Mouse (Mus musculus) midbrain, embryonic 11.5 days (tissue): Measurements from ENCODE around the gene Egln2. TPM values are rescaled to one million over a fixed set of nuclear protein-coding genes. Genes with fewer than 3 reads are reported as not detected.

Experiments
- ATAC-seq: fragments of 200-750 bp; cut with Nextera tagmentation; 2 replicates; pipeline ENCODE4 v1.8.0; 2017; ENCODE audit warnings: moderate TSS enrichment, moderate library complexity; ENCODE audit not compliant: low FRiP score
- DNase-seq: peaks from one replicate; pipeline ENCODE4 v3.0.0; 2015; ENCODE audit warnings: low spot score; ENCODE audit errors: missing footprints
- H3K27ac ChIP-seq: fragments of 300-500 bp; sonication (generic); 2 replicates; pipeline ENCODE4 v1.5.1; 2014; ENCODE audit warnings: low read depth, low read length
- H3K27me3 ChIP-seq: fragments of 300-500 bp; sonication (generic); 2 replicates; pipeline ENCODE4 v1.6.1; 2014; ENCODE audit warnings: mild to moderate bottlenecking, low read length, moderate library complexity, mixed read lengths; ENCODE audit not compliant: control insufficient read depth, insufficient read depth
- H3K36me3 ChIP-seq: fragments of 300-500 bp; sonication (generic); 2 replicates; pipeline ENCODE4 v1.6.1; 2014; ENCODE audit warnings: mild to moderate bottlenecking, low read length, moderate library complexity, mixed read lengths; ENCODE audit not compliant: control insufficient read depth, insufficient read depth
- H3K4me1 ChIP-seq: fragments of 300-500 bp; sonication (generic); 2 replicates; pipeline ENCODE4 v1.6.1; 2014; ENCODE audit warnings: low read length; ENCODE audit not compliant: control insufficient read depth, insufficient read depth
- H3K4me2 ChIP-seq: fragments of 300-500 bp; sonication (generic); 2 replicates; pipeline ENCODE4 v1.6.1; 2014; ENCODE audit warnings: mild to moderate bottlenecking, moderate library complexity
- H3K4me3 ChIP-seq: fragments of 300-500 bp; sonication (generic); 2 replicates; pipeline ENCODE4 v1.5.1; 2014; ENCODE audit warnings: low read depth, low read length
- H3K9ac ChIP-seq: fragments of 300-500 bp; sonication (generic); 2 replicates; pipeline ENCODE4 v1.6.1; 2014; ENCODE audit warnings: low read length
- H3K9me3 ChIP-seq: fragments of 300-500 bp; sonication (generic); 2 replicates; pipeline ENCODE4 v1.6.1; 2016; ENCODE audit warnings: low read length; ENCODE audit not compliant: control insufficient read depth
- WGBS: fragments of 180-500 bp; shearing (Covaris S2); extraction: QIAGEN DNeasy Blood & Tissue Kit; methylation state at CpG from one replicate; pipeline ENCODE4 v1.1.7; 2014; 5-methylcytosine and 5-hydroxymethylcytosine counted together
- polyA plus RNA-seq: library from polyadenylated mRNA; unstranded; fragments of >200 nt; fragmentation: Nextera tagmentation; extraction: Ambion mirVana; gene quantifications from 2 replicates; pipeline ENCODE4 v1.2.1, GENCODE M21; 2014

The Egln2 gene
- polyA plus RNA-seq, 1 experiment from 2014 or later = 43.5 TPM

DNA sequence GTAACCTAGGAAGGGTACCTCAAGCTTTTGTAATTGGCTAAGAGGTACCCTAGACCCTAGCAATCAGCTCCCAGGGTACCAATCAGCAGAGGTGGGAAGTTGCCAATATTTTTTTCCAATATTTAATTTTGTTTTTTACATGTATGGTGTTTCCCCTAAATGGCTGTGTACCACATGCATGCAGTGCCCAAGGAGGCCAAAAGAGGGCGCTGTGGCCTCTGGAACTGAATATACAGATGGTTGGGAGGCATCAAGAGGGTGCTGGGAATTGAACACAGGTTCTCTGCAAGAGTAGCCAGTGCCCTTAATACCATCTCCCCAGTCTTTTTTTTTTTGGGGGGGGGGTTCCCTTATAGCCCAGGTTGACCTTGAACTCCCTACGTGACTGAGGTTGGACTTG lies 35.2 kb downstream of the Egln2 start:
- Histone ChIP-seq H3K4me3 (no peak overlapping the region), H3K9ac (no peak overlapping the region), H3K36me3 (no peaks in the 10 kb centered on the region), H3K27me3 (no peaks in the 10 kb centered on the region), H3K27ac (no peak overlapping the region), H3K4me2 (no peak overlapping the region), H3K4me1 (no peaks in the 10 kb centered on the region), H3K9me3 (no peaks in the 10 kb centered on the region; the same call in none of the 2 replicates)
- WGBS = 58% methylated on average over 2 of the region's 2 CpGs
- ATAC-seq (no peak), DNase-seq (no peak)

DNA sequence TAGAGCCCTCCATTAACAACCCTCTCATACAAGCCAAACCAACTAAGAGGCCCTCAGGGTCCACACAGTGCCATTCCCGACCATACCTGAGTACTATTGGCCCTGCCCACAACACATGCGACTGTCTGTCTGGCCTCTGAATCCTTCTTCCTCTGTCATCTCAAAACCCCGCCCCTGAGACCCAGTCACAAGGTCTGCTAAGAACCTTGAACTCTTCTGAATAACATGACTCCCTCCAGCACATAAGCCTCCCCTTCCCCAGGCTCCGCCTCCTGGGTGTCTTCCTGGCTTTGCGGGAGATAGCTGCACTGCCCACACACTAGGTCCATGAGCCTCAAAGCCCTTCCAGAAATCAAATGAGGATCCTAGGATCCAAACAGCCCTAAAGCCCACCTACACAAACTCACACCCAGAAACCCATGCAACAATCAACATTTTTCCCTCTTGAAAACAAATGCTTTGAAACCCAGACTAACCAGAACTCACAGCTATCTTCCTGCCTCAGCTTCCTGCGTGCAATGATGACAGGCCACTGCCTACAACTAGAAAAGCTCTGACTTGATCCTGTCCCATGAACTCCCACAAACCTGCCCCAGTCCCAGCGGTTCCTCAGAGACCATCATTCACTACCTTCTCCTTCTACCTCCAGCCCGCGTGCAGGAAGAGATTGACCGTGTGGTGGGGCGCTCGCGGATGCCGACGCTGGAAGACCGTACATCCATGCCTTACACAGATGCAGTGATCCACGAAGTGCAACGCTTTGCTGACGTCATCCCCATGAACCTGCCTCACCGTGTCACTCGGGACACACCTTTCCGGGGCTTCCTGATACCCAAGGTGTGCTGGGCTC lies 35.9 kb downstream of the Egln2 start:
- WGBS = 88% methylated on average over 22 of the region's 22 CpGs
- H3K4me3 ChIP-seq = no peak overlapping the region
- ATAC-seq (no peak), DNase-seq (no peak)
- H3K4me2 ChIP-seq = no peak overlapping the region
- H3K27ac ChIP-seq = no peak overlapping the region
- no peaks in the 10 kb centered on the region for H3K4me1 ChIP-seq
- no peak overlapping the region for H3K9ac ChIP-seq
- no peaks in the 10 kb centered on the region for H3K27me3 ChIP-seq
- H3K9me3 ChIP-seq = no peaks in the 10 kb centered on the region; the same call in none of the 2 replicates
- H3K36me3 ChIP-seq = no peaks in the 10 kb centered on the region

DNA sequence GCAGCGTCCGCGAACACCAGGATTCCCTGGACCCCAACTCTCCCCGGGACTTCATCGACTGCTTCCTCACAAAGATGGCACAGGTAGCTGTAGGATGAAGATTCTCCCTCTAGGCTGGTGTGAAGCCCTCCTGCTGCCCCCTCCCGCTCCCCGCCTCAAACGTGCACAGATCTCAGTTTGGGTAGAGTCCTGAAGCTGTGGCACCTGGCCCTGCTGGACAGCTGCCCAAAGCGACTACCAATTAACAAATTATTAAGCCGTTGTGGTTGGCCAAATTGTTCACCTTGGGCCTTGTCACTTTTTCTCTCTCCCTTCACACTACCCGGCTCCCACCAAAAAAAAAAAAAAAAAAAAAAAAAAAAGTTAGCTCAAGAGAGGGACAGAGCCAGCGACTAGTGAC lies 36.8 kb downstream of the Egln2 start:
- H3K4me1 ChIP-seq = no peaks in the 10 kb centered on the region
- H3K27ac ChIP-seq = no peak overlapping the region
- ATAC-seq (no peak), DNase-seq (no peak)
- H3K9ac ChIP-seq = no peak overlapping the region
- H3K4me2 ChIP-seq = no peak overlapping the region
- H3K4me3 ChIP-seq = no peak overlapping the region
- no peaks in the 10 kb centered on the region; the same call in none of the 2 replicates for H3K9me3 ChIP-seq
- WGBS = 88% methylated on average over 12 of the region's 12 CpGs
- no peaks in the 10 kb centered on the region for H3K36me3 ChIP-seq
- H3K27me3 ChIP-seq = no peaks in the 10 kb centered on the region

DNA sequence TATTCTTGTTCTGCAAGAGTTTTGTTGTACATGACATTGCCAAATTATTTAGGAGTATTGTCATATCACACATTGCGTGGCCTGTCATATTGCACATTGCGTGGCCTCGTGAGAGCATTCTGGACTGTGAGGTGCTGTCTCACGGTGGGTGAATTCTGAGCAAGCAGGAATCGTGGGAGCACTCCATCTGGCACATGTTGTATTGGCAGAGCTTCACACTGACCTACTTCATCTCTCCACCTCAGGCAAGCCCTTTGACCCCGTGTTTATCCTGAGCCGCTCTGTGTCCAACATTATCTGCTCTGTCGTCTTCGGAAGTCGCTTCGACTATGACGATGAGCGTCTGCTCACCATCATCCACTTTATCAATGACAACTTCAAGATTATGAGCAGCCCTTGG lies 37.7 kb downstream of the Egln2 start:
- 93% methylated on average over 13 of the region's 13 CpGs for WGBS
- Histone ChIP-seq H3K4me1 (no peaks in the 10 kb centered on the region), H3K9me3 (no peaks in the 10 kb centered on the region; the same call in none of the 2 replicates), H3K27ac (no peak overlapping the region), H3K27me3 (no peaks in the 10 kb centered on the region), H3K4me2 (no peak overlapping the region), H3K36me3 (no peaks in the 10 kb centered on the region), H3K9ac (no peak overlapping the region), H3K4me3 (no peak overlapping the region)
- ATAC-seq (no peak), DNase-seq (no peak)

DNA sequence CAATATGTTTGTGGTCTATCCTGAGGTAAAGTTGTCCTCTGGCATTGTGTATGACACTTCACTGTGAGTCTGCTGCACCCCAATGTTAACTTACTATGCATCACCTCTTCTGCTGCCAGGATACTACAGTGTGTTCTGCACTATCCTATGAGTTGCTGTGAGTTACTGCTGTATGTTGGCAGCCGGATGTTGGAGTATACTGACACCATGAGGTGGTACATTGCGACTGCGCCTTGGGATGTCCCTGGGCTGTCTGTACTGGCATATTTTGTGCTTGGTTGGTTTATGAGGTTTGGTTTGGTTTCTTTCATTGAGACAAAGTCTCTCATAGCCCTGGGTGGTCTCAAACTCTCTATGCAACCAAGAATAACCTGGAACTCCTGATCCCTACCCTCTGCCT lies 38.4 kb downstream of the Egln2 start:
- DNase-seq (no peak), ATAC-seq (no peak)
- 47% methylated on average over 3 of the region's 3 CpGs for WGBS
- Histone ChIP-seq H3K36me3 (no peaks in the 10 kb centered on the region), H3K4me1 (no peaks in the 10 kb centered on the region), H3K9me3 (no peaks in the 10 kb centered on the region; the same call in none of the 2 replicates), H3K9ac (no peak overlapping the region), H3K4me3 (no peak overlapping the region), H3K27me3 (no peaks in the 10 kb centered on the region), H3K4me2 (no peak overlapping the region), H3K27ac (no peak overlapping the region)

DNA sequence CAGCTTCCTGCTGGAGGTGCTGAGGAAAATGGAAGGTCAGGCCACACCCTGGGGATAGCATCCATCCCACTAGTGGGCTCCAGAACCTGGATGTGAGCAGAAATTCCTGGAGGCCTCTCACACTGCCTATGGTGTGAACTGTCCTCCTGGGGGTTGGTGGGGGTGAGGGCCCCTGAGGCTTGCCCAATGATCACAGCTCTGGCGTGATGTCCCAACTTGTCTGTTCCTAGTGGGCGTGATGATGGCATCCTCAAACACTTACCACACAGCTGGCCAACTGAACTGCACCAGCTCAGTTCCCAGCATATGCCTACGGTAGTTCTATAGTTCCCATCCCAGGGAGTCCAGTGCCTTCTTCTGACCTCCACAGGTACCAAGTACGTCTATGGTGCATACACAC lies 41.6 kb downstream of the Egln2 start:
- 82% methylated on average over 4 of the region's 4 CpGs for WGBS

DNA sequence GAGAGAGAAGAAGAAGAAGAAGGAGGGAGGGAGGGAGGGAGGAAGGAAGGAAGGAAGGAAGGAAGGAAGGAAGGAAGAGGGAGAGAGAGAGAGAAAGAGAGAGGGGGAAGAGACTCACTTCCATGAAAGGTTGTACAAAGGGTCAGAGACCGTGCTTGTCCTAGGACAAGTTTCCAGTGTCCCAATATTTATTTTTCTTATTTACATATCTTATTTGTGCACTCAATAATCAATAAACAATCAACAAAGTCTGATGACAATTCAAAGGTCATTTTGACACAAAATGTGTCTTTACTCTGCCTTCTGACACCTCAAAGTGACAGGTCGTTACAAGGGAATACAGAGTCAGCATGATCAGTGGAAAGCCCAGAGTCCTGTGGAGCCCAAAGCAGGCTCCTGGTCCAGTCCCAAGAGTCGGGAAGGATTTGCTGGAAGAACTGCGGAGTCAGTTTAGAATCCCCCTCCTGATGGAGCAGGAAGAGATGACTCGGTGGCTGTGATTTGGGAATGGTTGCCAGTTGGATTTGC lies 42.2 kb downstream of the Egln2 start:
- no peak overlapping the region for H3K4me2 ChIP-seq
- 71% methylated on average over 5 of the region's 5 CpGs for WGBS
- H3K9ac ChIP-seq = no peak overlapping the region
- no peaks in the 10 kb centered on the region for H3K27me3 ChIP-seq
- ATAC-seq (no peak), DNase-seq (no peak)
- H3K27ac ChIP-seq = no peak overlapping the region
- no peak overlapping the region for H3K4me3 ChIP-seq
- H3K36me3 ChIP-seq = no peaks in the 10 kb centered on the region
- H3K9me3 ChIP-seq = no peaks in the 10 kb centered on the region
- no peaks in the 10 kb centered on the region for H3K4me1 ChIP-seq

More for the DNA sequence above, 41.6 kb downstream of the Egln2 start:
- no peak overlapping the region for H3K4me2 ChIP-seq
- no peak for ATAC-seq
- H3K4me3 ChIP-seq = no peak overlapping the region
- no peak overlapping the region for H3K27ac ChIP-seq
- no peaks in the 10 kb centered on the region for H3K9me3 ChIP-seq
- H3K36me3 ChIP-seq = no peaks in the 10 kb centered on the region
- H3K27me3 ChIP-seq = no peaks in the 10 kb centered on the region
- H3K9ac ChIP-seq = no peak overlapping the region
- H3K4me1 ChIP-seq = no peaks in the 10 kb centered on the region
- no peak for DNase-seq

DNA sequence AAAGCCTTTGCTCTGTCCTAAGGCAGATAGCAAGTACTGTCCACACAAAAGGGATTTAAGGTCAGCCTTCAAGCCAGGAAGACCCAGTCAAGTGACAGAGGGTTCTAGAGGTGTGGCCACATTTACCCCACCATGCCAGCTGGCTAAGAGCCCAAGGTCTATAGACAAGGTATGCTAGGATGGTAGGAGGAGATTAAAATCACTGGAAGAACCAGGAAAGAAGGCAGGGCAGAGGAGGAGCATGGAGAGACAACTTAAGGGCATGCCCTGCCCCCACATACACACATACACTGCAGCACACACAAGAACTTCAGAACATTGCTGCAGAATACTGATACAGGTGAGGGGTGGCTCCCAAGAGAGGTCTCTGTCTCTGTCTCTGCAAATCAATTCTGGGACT lies 46.9 kb downstream of the Egln2 start, which contains the start of gene Cyp2f2:
Gene Cyp2f2, plus strand, starts transcription at position 234 of the 400 bp plus-strand sequence.
- Histone ChIP-seq H3K4me3 (no peak within 1 kb of the TSS), H3K9me3 (no peaks in the 10 kb centered on the region), H3K9ac (no peak within 1 kb of the TSS), H3K36me3 (no peaks in the 10 kb centered on the region), H3K27ac (no peak within 1 kb of the TSS), H3K4me2 (no peak within 1 kb of the TSS), H3K4me1 (no peaks in the 10 kb centered on the region), H3K27me3 (no peaks in the 10 kb centered on the region)
- DNase-seq (no peak), ATAC-seq (no peak)

DNA sequence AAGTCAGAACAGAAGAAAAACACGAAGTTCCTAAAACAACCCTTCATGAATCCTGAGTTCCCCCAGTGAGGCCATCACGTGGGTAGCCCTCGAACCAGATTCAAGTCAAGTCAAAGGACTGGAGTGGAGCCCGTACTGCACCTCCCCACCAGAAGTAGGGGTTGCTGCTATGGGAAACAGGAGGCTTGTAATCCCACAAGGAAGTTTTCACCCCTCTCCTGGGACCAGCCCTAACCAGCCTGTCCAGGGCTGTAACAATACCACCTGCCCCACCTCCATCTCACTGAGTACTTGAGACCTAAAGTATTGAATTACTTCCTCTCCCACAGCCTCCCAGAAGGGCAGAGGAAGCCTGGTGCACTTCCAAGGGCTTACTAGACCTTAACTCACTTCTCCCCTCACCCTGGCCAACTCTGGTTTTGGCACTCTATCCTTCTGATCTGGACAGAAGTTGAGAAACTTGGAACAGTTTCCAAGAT lies 48.5 kb downstream of the Egln2 start:
- Histone ChIP-seq H3K36me3 (no peaks in the 10 kb centered on the region), H3K4me2 (no peak overlapping the region), H3K4me3 (no peak overlapping the region), H3K9me3 (no peaks in the 10 kb centered on the region), H3K27me3 (no peaks in the 10 kb centered on the region), H3K4me1 (no peaks in the 10 kb centered on the region), H3K27ac (no peak overlapping the region), H3K9ac (no peak overlapping the region)
- ATAC-seq = no peak
- 70% methylated on average over 4 of the region's 4 CpGs for WGBS
- DNase-seq = no peak
